Mouse (Mus musculus) intestine, postnatal 0 days (tissue): ENCODE measurements around the gene Insyn1. TPM values are rescaled to one million over a fixed set of nuclear protein-coding genes. Genes with fewer than 3 reads are reported as not detected.

Source experiments
- ATAC-seq: fragments of 200-750 bp; cut with Nextera tagmentation; 2 replicates; pipeline ENCODE4 v1.8.0; 2017; ENCODE audit warnings: mild to moderate bottlenecking, moderate TSS enrichment, moderate library complexity
- H3K27ac ChIP-seq: fragments of 300-500 bp; sonication (generic); 2 replicates; pipeline ENCODE4 v1.5.1; 2014; ENCODE audit warnings: mild to moderate bottlenecking, low read depth, low read length, moderate library complexity
- H3K27me3 ChIP-seq: fragments of 300-500 bp; sonication (generic); replicated peaks from 2 replicates; pipeline ENCODE4 v1.6.1; 2014; ENCODE audit warnings: low read length, mixed read lengths; ENCODE audit not compliant: control insufficient read depth, insufficient read depth
- H3K36me3 ChIP-seq: fragments of 300-500 bp; sonication (generic); 2 replicates; pipeline ENCODE4 v1.6.1; 2014; ENCODE audit warnings: mild to moderate bottlenecking, moderate library complexity; ENCODE audit not compliant: control insufficient read depth, insufficient read depth
- H3K4me1 ChIP-seq: fragments of 300-500 bp; sonication (generic); replicated peaks from 2 replicates; pipeline ENCODE4 v1.6.1; 2014; ENCODE audit warnings: antibody characterized with exemption, low read length, mixed read lengths; ENCODE audit not compliant: control insufficient read depth, insufficient read depth
- H3K4me2 ChIP-seq: fragments of 300-500 bp; sonication (generic); replicated peaks from 2 replicates; pipeline ENCODE4 v1.6.1; 2014; ENCODE audit warnings: low read depth, mild to moderate bottlenecking, moderate library complexity
- H3K4me3 ChIP-seq: fragments of 300-500 bp; sonication (generic); 2 replicates; pipeline ENCODE4 v1.5.1; 2014; ENCODE audit warnings: low read depth, low read length
- H3K9ac ChIP-seq: fragments of 300-500 bp; sonication (generic); 2 replicates; pipeline ENCODE4 v1.6.1; 2014; ENCODE audit warnings: mild to moderate bottlenecking, low read depth, low read length
- H3K9me3 ChIP-seq: fragments of 300-500 bp; sonication (generic); 2 replicates; pipeline ENCODE4 v1.6.1; 2016; ENCODE audit warnings: mixed run types; ENCODE audit not compliant: control insufficient read depth
- CTCF ChIP-seq: sonication (generic); IDR thresholded peaks from 2 replicates; pipeline ENCODE4 v1.5.1; 2016; ENCODE audit warnings: low read depth, mild to moderate bottlenecking, control low read depth, antibody characterized with exemption, moderate library complexity
- WGBS: fragments of 180-500 bp; shearing (Covaris S2); extraction: QIAGEN DNeasy Blood & Tissue Kit; methylation state at CpG from one replicate; pipeline ENCODE4 v1.1.7; 2014; 5-methylcytosine and 5-hydroxymethylcytosine counted together
- polyA plus RNA-seq: library from polyadenylated mRNA; unstranded; fragments of >200 nt; fragmentation: Nextera tagmentation; extraction: Ambion mirVana; gene quantifications from 2 replicates; pipeline ENCODE4 v1.2.1, GENCODE M21; 2015

Gene Insyn1
- polyA plus RNA-seq, 1 experiment from 2014 or later, result 0.37 TPM

DNA sequence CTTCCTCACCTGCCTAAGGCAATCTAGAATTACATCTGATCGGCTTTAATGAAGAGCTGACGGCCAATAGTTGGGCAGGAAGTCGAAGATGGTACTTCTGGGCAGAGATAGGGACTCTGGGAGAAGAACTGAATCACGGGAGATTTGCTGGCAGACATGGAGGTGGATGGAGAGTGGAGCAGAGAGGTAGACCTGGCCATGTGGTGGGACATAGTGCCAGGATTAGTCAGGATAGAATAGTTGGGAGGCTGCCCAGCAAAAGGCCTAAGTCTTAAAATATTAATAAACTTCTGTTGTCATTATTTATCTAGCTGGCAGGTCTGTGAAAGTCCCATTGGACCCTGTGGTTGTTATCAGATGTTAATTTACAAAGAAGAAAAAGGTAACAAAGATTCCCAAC lies 36.7 kb downstream of the Insyn1 start:
- Histone ChIP-seq H3K9ac (no peak overlapping the region), H3K27me3 (no peaks in the 10 kb centered on the region), H3K4me3 (no peak overlapping the region), H3K4me1 (no peaks in the 10 kb centered on the region), H3K36me3 (no peaks in the 10 kb centered on the region), H3K9me3 (no peaks in the 10 kb centered on the region), H3K27ac (no peak overlapping the region), H3K4me2 (no peak overlapping the region)
- no peak for ATAC-seq
- TF ChIP-seq CTCF, result no peak
- WGBS, result 90% methylated on average over 4 of the region's 4 CpGs

DNA sequence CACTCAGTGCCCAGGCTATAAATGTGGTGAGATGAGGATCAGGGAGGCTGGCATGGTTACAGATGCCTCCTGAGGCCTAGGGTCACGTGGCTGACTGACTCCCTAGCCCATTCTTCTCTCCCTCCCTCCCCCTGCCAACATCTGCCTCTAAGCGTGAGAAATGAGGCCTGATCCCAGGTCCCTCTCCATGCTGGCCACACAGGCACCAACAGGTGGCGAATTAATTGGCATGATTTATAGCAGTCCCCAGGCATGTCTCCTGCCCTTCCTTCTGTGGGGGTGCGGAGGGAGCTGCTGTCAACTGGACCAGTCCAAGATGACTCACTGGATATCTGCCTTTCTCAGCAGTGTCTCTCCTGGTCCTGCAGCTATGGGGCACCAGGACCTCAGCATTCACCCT lies 39.4 kb downstream of the Insyn1 start:
- WGBS, result 72% methylated on average over 4 of the region's 4 CpGs
- no peaks in the 10 kb centered on the region for H3K36me3 ChIP-seq

DNA sequence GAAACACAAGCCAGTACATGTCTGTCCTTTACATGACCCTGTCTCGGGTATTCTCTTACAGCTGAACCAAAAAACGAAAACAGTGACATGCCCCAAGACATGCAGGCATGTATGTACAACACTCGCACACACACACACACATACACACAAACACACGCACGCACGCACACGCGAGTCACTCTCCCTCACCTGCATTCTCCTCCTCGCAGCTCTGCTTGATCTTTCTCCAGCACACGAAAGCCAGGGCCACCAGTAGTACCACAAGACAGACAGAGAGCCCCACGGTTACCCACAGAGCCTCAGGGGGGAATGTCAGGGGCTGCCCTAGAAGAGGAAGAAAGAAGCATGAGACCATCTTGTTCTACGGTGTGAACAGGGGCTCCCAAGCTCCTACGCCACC lies 42.0 kb downstream of the Insyn1 start:
- Histone ChIP-seq H3K27ac (no peak overlapping the region), H3K36me3 (no peaks in the 10 kb centered on the region), H3K9ac (no peak overlapping the region), H3K4me3 (no peak overlapping the region), H3K4me1 (no peaks in the 10 kb centered on the region), H3K9me3 (no peaks in the 10 kb centered on the region), H3K4me2 (no peak overlapping the region), H3K27me3 (no peaks in the 10 kb centered on the region)
- TF ChIP-seq CTCF, result no peak
- ATAC-seq, result no peak
- WGBS, result 94% methylated on average over 13 of the region's 13 CpGs

More for the DNA sequence above, 39.4 kb downstream of the Insyn1 start:
- no peaks in the 10 kb centered on the region for H3K4me1 ChIP-seq
- no peak for TF ChIP-seq CTCF
- H3K4me3 ChIP-seq, result no peak overlapping the region
- ATAC-seq, result no peak
- no peaks in the 10 kb centered on the region for H3K9me3 ChIP-seq
- H3K4me2 ChIP-seq, result no peak overlapping the region
- H3K27ac ChIP-seq, result no peak overlapping the region
- H3K9ac ChIP-seq, result no peak overlapping the region
- no peaks in the 10 kb centered on the region for H3K27me3 ChIP-seq

GRCm38 (mm10) chr9:58532236-58532635 lies 43.8 kb downstream of the Insyn1 start:
- Histone ChIP-seq H3K36me3 (no peaks in the 10 kb centered on the region), H3K4me1 (no peaks in the 10 kb centered on the region)
- 95% methylated on average over 4 of the region's 4 CpGs for WGBS

DNA sequence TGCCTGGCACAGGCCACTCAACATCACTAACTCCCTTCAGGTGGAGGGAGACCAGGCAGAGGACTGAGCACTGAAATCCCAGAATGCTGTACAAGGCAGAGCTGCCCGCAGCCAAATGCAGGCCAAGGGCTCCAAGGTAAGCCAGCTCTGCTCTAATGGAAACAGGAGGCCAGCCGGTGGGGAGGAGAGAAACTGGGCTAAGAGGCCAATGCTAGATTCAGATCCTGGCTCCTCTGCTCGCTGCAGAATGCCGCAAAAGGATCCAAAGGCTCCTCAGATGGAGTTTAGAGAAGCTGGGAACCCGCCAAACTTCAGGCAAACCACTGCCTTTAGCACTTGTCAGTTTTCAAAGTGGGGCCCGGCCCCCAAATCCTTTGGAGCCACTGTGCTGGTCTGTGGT lies 44.9 kb downstream of the Insyn1 start:
- no peak for TF ChIP-seq CTCF
- no peaks in the 10 kb centered on the region for H3K9me3 ChIP-seq
- no peak overlapping the region for H3K27ac ChIP-seq
- no peaks in the 10 kb centered on the region for H3K36me3 ChIP-seq
- no peaks in the 10 kb centered on the region for H3K4me1 ChIP-seq
- no peak for ATAC-seq
- H3K4me2 ChIP-seq, result no peak overlapping the region
- no peak overlapping the region for H3K4me3 ChIP-seq
- H3K9ac ChIP-seq, result no peak overlapping the region
- no peaks in the 10 kb centered on the region for H3K27me3 ChIP-seq
- 94% methylated on average over 6 of the region's 6 CpGs for WGBS

More at GRCm38 (mm10) chr9:58532236-58532635, 43.8 kb downstream of the Insyn1 start:
- Histone ChIP-seq H3K9ac (no peak overlapping the region), H3K27ac (no peak overlapping the region), H3K4me2 (no peak overlapping the region), H3K9me3 (no peaks in the 10 kb centered on the region), H3K4me3 (no peak overlapping the region), H3K27me3 (no peaks in the 10 kb centered on the region)
- ATAC-seq, result no peak
- TF ChIP-seq CTCF, result no peak

DNA sequence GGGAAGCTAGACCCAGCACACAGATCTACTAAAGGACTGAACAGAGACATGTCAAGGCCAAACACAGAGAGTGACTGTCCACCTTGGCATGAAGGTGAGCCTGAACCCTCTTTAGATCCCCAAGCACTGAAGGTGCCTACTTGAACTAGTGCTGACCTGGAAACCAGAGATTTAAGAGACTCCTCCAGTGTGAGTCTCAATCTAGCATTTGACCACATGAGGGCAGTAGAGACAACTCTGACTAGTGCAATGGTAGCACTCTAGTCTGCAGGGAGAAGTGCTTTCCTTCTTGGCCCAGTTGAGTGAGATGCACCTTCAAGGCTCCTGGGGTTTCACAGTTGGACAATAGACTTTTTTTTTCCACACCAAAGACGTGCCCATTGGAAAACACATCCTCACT lies 46.4 kb downstream of the Insyn1 start:
- 56% methylated on average over 1 of the region's 1 CpGs for WGBS
- no peak overlapping the region for H3K4me3 ChIP-seq
- H3K4me1 ChIP-seq, result no peaks in the 10 kb centered on the region
- peak; percentile 88 for TF ChIP-seq CTCF
- H3K27ac ChIP-seq, result no peak overlapping the region
- H3K27me3 ChIP-seq, result no peaks in the 10 kb centered on the region
- H3K9me3 ChIP-seq, result no peaks in the 10 kb centered on the region
- H3K36me3 ChIP-seq, result no peaks in the 10 kb centered on the region
- H3K9ac ChIP-seq, result no peak overlapping the region
- no peak for ATAC-seq
- no peak overlapping the region for H3K4me2 ChIP-seq
